ENCODE assay signal across 7 mouse cellular contexts in the genomic region with DNA sequence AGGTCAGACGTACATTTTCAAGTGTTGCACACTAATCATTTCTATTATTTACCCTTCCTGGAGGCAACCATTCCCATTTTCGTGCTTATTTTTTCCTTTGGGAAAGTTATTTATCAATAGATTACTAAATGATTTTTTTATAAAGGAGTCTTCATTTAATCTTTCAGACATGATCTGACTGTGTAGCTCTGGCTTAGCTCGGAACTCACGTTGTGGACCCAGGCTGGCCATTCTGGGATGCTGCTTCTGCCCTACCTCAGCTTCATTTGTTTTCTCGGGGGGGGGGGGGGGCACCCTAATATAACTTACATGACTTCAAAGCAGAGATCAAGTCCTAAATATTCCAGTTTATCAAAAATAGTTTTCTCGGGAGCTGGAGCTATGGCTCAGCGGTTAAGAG. TPM values are rescaled to one million over a fixed set of nuclear protein-coding genes. Genes with fewer than 3 reads are reported as not detected.
DNase-seq lines count a peak whose midpoint lies in the region; ATAC-seq lines count a peak whose summit lies in the region.

No protein-coding gene starts in this region.

- H3K4me3 ChIP-seq in lung, embryonic 15.5 days: peak overlapping the region; percentile 97
- peak overlapping the region; percentile 87 for H3K4me3 ChIP-seq in embryonic facial prominence, embryonic 14.5 days (ENCODE audit: low read depth, low read length)
- peak overlapping the region; percentile 90 for H3K4me3 ChIP-seq in intestine, embryonic 15.5 days (replicated peaks)
- H3K4me3 ChIP-seq in neural tube, embryonic 14.5 days (ENCODE audit: low read depth, low read length): peak overlapping the region; percentile 28; the same call in 1 of the 2 replicates

- no peaks in the 10 kb centered on the region for H3K9me3 ChIP-seq in lung, embryonic 15.5 days
- H3K9me3 ChIP-seq in embryonic facial prominence, embryonic 14.5 days (ENCODE audit: control insufficient read depth, low read length): no peaks in the 10 kb centered on the region
- H3K9me3 ChIP-seq in intestine, embryonic 15.5 days: no peaks in the 10 kb centered on the region
- H3K9me3 ChIP-seq in neural tube, embryonic 14.5 days (ENCODE audit: control insufficient read depth, low read length): no peaks in the 10 kb centered on the region

- ATAC-seq in lung, embryonic 15.5 days (ENCODE audit: borderline replicate concordance, extremely low read depth, low FRiP score, low TSS enrichment): peak; percentile 17; the same call in 1 of the 2 replicates
- no peak for ATAC-seq in embryonic facial prominence, embryonic 14.5 days (ENCODE audit: low read depth)
- ATAC-seq in intestine, embryonic 15.5 days: peak; percentile 52
- peak; percentile 38; the same call in 1 of the 2 replicates for ATAC-seq in neural tube, embryonic 14.5 days (ENCODE audit: low read depth)

- WGBS in lung, embryonic 15.5 days: 5% methylated on average over 7 of the region's 7 CpGs
- 11% methylated on average over 7 of the region's 7 CpGs for WGBS in embryonic facial prominence, embryonic 14.5 days
- 5% methylated on average over 7 of the region's 7 CpGs for WGBS in intestine, embryonic 15.5 days
- 9% methylated on average over 7 of the region's 7 CpGs for WGBS in neural tube, embryonic 14.5 days

- peak overlapping the region; percentile 41 for H3K9ac ChIP-seq in lung, embryonic 15.5 days
- H3K9ac ChIP-seq in embryonic facial prominence, embryonic 14.5 days (ENCODE audit: low read depth, low read length): peak overlapping the region; percentile 64
- H3K9ac ChIP-seq in intestine, embryonic 15.5 days: no peak overlapping the region
- peak overlapping the region; percentile 37 for H3K9ac ChIP-seq in neural tube, embryonic 14.5 days (replicated peaks; ENCODE audit: low read depth, low read length)

- H3K27me3 ChIP-seq in lung, embryonic 15.5 days: no peaks in the 10 kb centered on the region
- no peaks in the 10 kb centered on the region for H3K27me3 ChIP-seq in embryonic facial prominence, embryonic 14.5 days (replicated peaks; ENCODE audit: control insufficient read depth, insufficient read depth, low read length)
- H3K27me3 ChIP-seq in intestine, embryonic 15.5 days (replicated peaks): no peaks in the 10 kb centered on the region
- H3K27me3 ChIP-seq in neural tube, embryonic 14.5 days (ENCODE audit: control insufficient read depth, insufficient read depth, low read length): no peaks in the 10 kb centered on the region

- DNase-seq in lung, postnatal 14 days: no peak
- DNase-seq in embryonic facial prominence, embryonic 14.5 days (ENCODE audit: low spot score): no peak
- DNase-seq in right cerebral cortex, adult 18-20 months: no peak
- no peak for DNase-seq in kidney, adult 9 months

- peak overlapping the region; percentile 58 for H3K4me2 ChIP-seq in lung, embryonic 15.5 days
- peak overlapping the region; percentile 70 for H3K4me2 ChIP-seq in embryonic facial prominence, embryonic 14.5 days (ENCODE audit: low read depth, low read length)
- peak overlapping the region; percentile 54 for H3K4me2 ChIP-seq in intestine, embryonic 15.5 days (replicated peaks)
- peak overlapping the region; percentile 80 for H3K4me2 ChIP-seq in neural tube, embryonic 14.5 days (ENCODE audit: low read depth, low read length)

- peaks cover 31% of the 10 kb centered on the region for H3K36me3 ChIP-seq in lung, embryonic 15.5 days
- H3K36me3 ChIP-seq in embryonic facial prominence, embryonic 14.5 days (ENCODE audit: control insufficient read depth, insufficient read depth, low read length): peaks cover 31% of the 10 kb centered on the region
- peaks cover 8% of the 10 kb centered on the region for H3K36me3 ChIP-seq in intestine, embryonic 15.5 days
- peaks cover 12% of the 10 kb centered on the region for H3K36me3 ChIP-seq in neural tube, embryonic 14.5 days (ENCODE audit: control insufficient read depth, insufficient read depth, low read length)

- H3K4me1 ChIP-seq in lung, embryonic 15.5 days: peaks cover 18% of the 10 kb centered on the region; the same call in 1 of the 2 replicates
- H3K4me1 ChIP-seq in embryonic facial prominence, embryonic 14.5 days (ENCODE audit: control insufficient read depth, insufficient read depth, low read length): peaks cover 6% of the 10 kb centered on the region; the same call in 1 of the 2 replicates
- 0 out of 2 replicates have a peak, but pooled peaks cover 3% of the 10 kb centered on the region for H3K4me1 ChIP-seq in intestine, embryonic 15.5 days (replicated peaks)
- peaks cover 6% of the 10 kb centered on the region; the same call in 1 of the 2 replicates for H3K4me1 ChIP-seq in neural tube, embryonic 14.5 days (ENCODE audit: control insufficient read depth, insufficient read depth, low read length)

- H3K27ac ChIP-seq in lung, embryonic 15.5 days: peak overlapping the region; percentile 87
- peak overlapping the region; percentile 95 for H3K27ac ChIP-seq in embryonic facial prominence, embryonic 14.5 days (replicated peaks; ENCODE audit: low read depth, low read length)
- peak overlapping the region; percentile 77 for H3K27ac ChIP-seq in intestine, embryonic 15.5 days
- H3K27ac ChIP-seq in neural tube, embryonic 14.5 days (ENCODE audit: low read depth, low read length): peak overlapping the region; percentile 88

RNA-seq across cellular contexts. Expression of a gene that starts 0.5 kb away (rescaled TPM):
- 235 and 246 TPM in 2 replicates for polyA plus RNA-seq in lung, embryonic 15.5 days (2015; fragmentation: Nextera tagmentation; extraction: Ambion mirVana)
- 266 and 276 TPM in 2 replicates for polyA plus RNA-seq in embryonic facial prominence, embryonic 14.5 days (2014; fragmentation: Nextera tagmentation; extraction: Ambion mirVana)
- 238 and 258 TPM in 2 replicates for polyA plus RNA-seq in intestine, embryonic 15.5 days (2015; fragmentation: Nextera tagmentation; extraction: Ambion mirVana)
- 272 and 288 TPM in 2 replicates for polyA plus RNA-seq in neural tube, embryonic 14.5 days (2014; fragmentation: Nextera tagmentation; extraction: Ambion mirVana)

RNA-seq across cellular contexts. Expression of a gene that starts 18.9 kb away (rescaled TPM):
- polyA plus RNA-seq in lung, embryonic 15.5 days (2015; fragmentation: Nextera tagmentation; extraction: Ambion mirVana): 0.88 and 1.2 TPM in 2 replicates
- polyA plus RNA-seq in embryonic facial prominence, embryonic 14.5 days (2014; fragmentation: Nextera tagmentation; extraction: Ambion mirVana): not detected in 2 replicates
- polyA plus RNA-seq in intestine, embryonic 15.5 days (2015; fragmentation: Nextera tagmentation; extraction: Ambion mirVana): not detected in 2 replicates
- polyA plus RNA-seq in neural tube, embryonic 14.5 days (2014; fragmentation: Nextera tagmentation; extraction: Ambion mirVana): 0.18 TPM in 1 of 2 replicates, not detected in the other

Comparison
In these comparisons a context has a peak if more than half of its experiments do, and no peak if none do; other contexts are left out.
1. H3K4me3 ChIP-seq: peak in every context shown above with its lines; median percentile 97 in lung, embryonic 15.5 days; 90 in intestine, embryonic 15.5 days; 87 in embryonic facial prominence, embryonic 14.5 days; 28 in neural tube, embryonic 14.5 days.